Mouse (Mus musculus) embryonic facial prominence, embryonic 13.5 days (tissue): ENCODE results near the gene Atp8b5. TPM values are rescaled to one million over a fixed set of nuclear protein-coding genes. Genes with fewer than 3 reads are reported as not detected.

Experiments used
- ATAC-seq: fragments of 200-750 bp; cut with Nextera tagmentation; 2 replicates; pipeline ENCODE4 v1.8.0; 2017; ENCODE audit warnings: low read depth; ENCODE audit not compliant: insufficient number of reproducible peaks, insufficient read depth, low FRiP score, low TSS enrichment
- H3K27ac ChIP-seq: fragments of 300-500 bp; sonication (generic); 2 replicates; pipeline ENCODE4 v1.5.1; 2015; ENCODE audit warnings: moderate library complexity, mild to moderate bottlenecking, inconsistent platforms
- H3K27me3 ChIP-seq: fragments of 300-500 bp; sonication (generic); 2 replicates; pipeline ENCODE4 v1.6.1; 2015; ENCODE audit warnings: mild to moderate bottlenecking, inconsistent platforms
- H3K36me3 ChIP-seq: fragments of 300-500 bp; sonication (generic); 2 replicates; pipeline ENCODE4 v1.6.1; 2015; ENCODE audit warnings: mild to moderate bottlenecking, inconsistent platforms
- H3K4me1 ChIP-seq: fragments of 300-500 bp; sonication (generic); 2 replicates; pipeline ENCODE4 v1.6.1; 2015; ENCODE audit warnings: inconsistent platforms
- H3K4me2 ChIP-seq: fragments of 300-500 bp; sonication (generic); 2 replicates; pipeline ENCODE4 v1.6.1; 2015; ENCODE audit warnings: moderate library complexity, mild to moderate bottlenecking, inconsistent platforms
- H3K4me3 ChIP-seq: fragments of 300-500 bp; sonication (generic); 2 replicates; pipeline ENCODE4 v1.5.1; 2015; ENCODE audit warnings: mild to moderate bottlenecking, inconsistent platforms
- H3K9ac ChIP-seq: fragments of 300-500 bp; sonication (generic); 2 replicates; pipeline ENCODE4 v1.6.1; 2015; ENCODE audit warnings: mild to moderate bottlenecking, inconsistent platforms
- H3K9me3 ChIP-seq: fragments of 300-500 bp; sonication (generic); 2 replicates; pipeline ENCODE4 v1.6.1; 2016; ENCODE audit warnings: inconsistent platforms
- WGBS: fragments of 180-500 bp; shearing (Covaris S2); methylation state at CpG from one replicate; pipeline ENCODE4 v1.1.7; 2015; ENCODE audit warnings: mixed read lengths; 5-methylcytosine and 5-hydroxymethylcytosine counted together
- polyA plus RNA-seq: library from polyadenylated mRNA; unstranded; fragments of >200 nt; fragmentation: Nextera tagmentation; extraction: Ambion mirVana; gene quantifications from 2 replicates; pipeline ENCODE4 v1.2.1, GENCODE M21; 2015

Atp8b5 gene
- polyA plus RNA-seq, 1 experiment from 2014 or later: 0.41 TPM

- no peak overlapping the region for H3K4me3 ChIP-seq
- no peak overlapping the region for H3K27ac ChIP-seq
- H3K27me3 ChIP-seq: no peaks in the 10 kb centered on the region
- 100% methylated on average over 2 of the region's 2 CpGs for WGBS
- H3K4me1 ChIP-seq: peaks cover 19% of the 10 kb centered on the region
- no peak overlapping the region for H3K4me2 ChIP-seq
- H3K9ac ChIP-seq: no peak overlapping the region
- no peaks in the 10 kb centered on the region for H3K36me3 ChIP-seq
- ATAC-seq: no peak
- no peaks in the 10 kb centered on the region for H3K9me3 ChIP-seq
Measured at GRCm38 (mm10) chr4:43257040-43257439, 9.9 kb upstream of the Atp8b5 start.

GRCm38 (mm10) chr4:43258556-43258955, 8.4 kb upstream of the Atp8b5 start:
- Histone ChIP-seq H3K4me2 (no peak overlapping the region), H3K9ac (no peak overlapping the region), H3K27me3 (no peaks in the 10 kb centered on the region), H3K4me1 (peaks cover 19% of the 10 kb centered on the region), H3K27ac (no peak overlapping the region), H3K4me3 (no peak overlapping the region), H3K36me3 (no peaks in the 10 kb centered on the region), H3K9me3 (no peaks in the 10 kb centered on the region)
- ATAC-seq: no peak
- 85% methylated on average over 4 of the region's 4 CpGs for WGBS

- Histone ChIP-seq H3K4me1 (peaks cover 19% of the 10 kb centered on the region), H3K4me3 (no peak overlapping the region), H3K9me3 (no peaks in the 10 kb centered on the region), H3K9ac (no peak overlapping the region), H3K4me2 (no peak overlapping the region), H3K27me3 (no peaks in the 10 kb centered on the region), H3K27ac (no peak overlapping the region), H3K36me3 (no peaks in the 10 kb centered on the region; the same call in 1 of the 2 replicates)
- 33% methylated on average over 3 of the region's 3 CpGs for WGBS
- ATAC-seq: no peak
Measured at GRCm38 (mm10) chr4:43259435-43259834, 7.5 kb upstream of the Atp8b5 start.

- ATAC-seq: no peak
Measured at GRCm38 (mm10) chr4:43260096-43260495, 6.9 kb upstream of the Atp8b5 start.

GRCm38 (mm10) chr4:43262821-43263220, 4.1 kb upstream of the Atp8b5 start:
- H3K27me3 ChIP-seq: no peaks in the 10 kb centered on the region
- no peak for ATAC-seq
- H3K4me2 ChIP-seq: no peak overlapping the region
- no peaks in the 10 kb centered on the region for H3K9me3 ChIP-seq
- H3K4me1 ChIP-seq: peaks cover 19% of the 10 kb centered on the region
- H3K9ac ChIP-seq: no peak overlapping the region
- no peaks in the 10 kb centered on the region; the same call in 1 of the 2 replicates for H3K36me3 ChIP-seq
- WGBS: 89% methylated on average over 6 of the region's 6 CpGs
- H3K27ac ChIP-seq: no peak overlapping the region
- no peak overlapping the region for H3K4me3 ChIP-seq

More at GRCm38 (mm10) chr4:43260096-43260495, 6.9 kb upstream of the Atp8b5 start:
- H3K27me3 ChIP-seq: no peaks in the 10 kb centered on the region
- H3K4me2 ChIP-seq: no peak overlapping the region
- H3K4me3 ChIP-seq: no peak overlapping the region
- no peak overlapping the region for H3K9ac ChIP-seq
- no peak overlapping the region for H3K27ac ChIP-seq
- no peaks in the 10 kb centered on the region for H3K9me3 ChIP-seq
- peaks cover 19% of the 10 kb centered on the region for H3K4me1 ChIP-seq
- 52% methylated on average over 5 of the region's 5 CpGs for WGBS
- H3K36me3 ChIP-seq: no peaks in the 10 kb centered on the region; the same call in 1 of the 2 replicates

- no peaks in the 10 kb centered on the region for H3K27me3 ChIP-seq
Measured at GRCm38 (mm10) chr4:43266146-43266545, 813 bp upstream of the Atp8b5 start.

GRCm38 (mm10) chr4:43267323-43267658, 332 bp downstream of the Atp8b5 start:
- no peaks in the 10 kb centered on the region; the same call in 1 of the 2 replicates for H3K36me3 ChIP-seq
- peak overlapping the region; percentile 71 for H3K4me2 ChIP-seq
- H3K27me3 ChIP-seq: no peaks in the 10 kb centered on the region
- no peaks in the 10 kb centered on the region for H3K9me3 ChIP-seq
- H3K4me3 ChIP-seq: peak overlapping the region; percentile 43
- H3K27ac ChIP-seq: no peak overlapping the region
- no peak overlapping the region for H3K9ac ChIP-seq
- H3K4me1 ChIP-seq: no peaks in the 10 kb centered on the region
- ATAC-seq: no peak
- 13% methylated on average over 2 of the region's 2 CpGs for WGBS

More at GRCm38 (mm10) chr4:43266146-43266545, 813 bp upstream of the Atp8b5 start:
- Histone ChIP-seq H3K27ac (no peak overlapping the region), H3K4me3 (no peak overlapping the region), H3K9ac (no peak overlapping the region), H3K36me3 (no peaks in the 10 kb centered on the region; the same call in 1 of the 2 replicates), H3K9me3 (no peaks in the 10 kb centered on the region), H3K4me2 (no peak overlapping the region), H3K4me1 (no peaks in the 10 kb centered on the region)
- WGBS: 55% methylated on average over 2 of the region's 2 CpGs
- no peak for ATAC-seq

GRCm38 (mm10) chr4:43285476-43285875, 18.5 kb downstream of the Atp8b5 start:
- Histone ChIP-seq H3K9me3 (no peaks in the 10 kb centered on the region), H3K4me3 (no peak overlapping the region), H3K27ac (no peak overlapping the region), H3K9ac (no peak overlapping the region), H3K4me2 (no peak overlapping the region), H3K4me1 (peaks cover 5% of the 10 kb centered on the region; the same call in 1 of the 2 replicates), H3K36me3 (no peaks in the 10 kb centered on the region), H3K27me3 (no peaks in the 10 kb centered on the region)
- 92% methylated on average over 5 of the region's 5 CpGs for WGBS
- no peak for ATAC-seq

GRCm38 (mm10) chr4:43287305-43287704, 20.3 kb downstream of the Atp8b5 start:
- no peaks in the 10 kb centered on the region for H3K36me3 ChIP-seq
- no peaks in the 10 kb centered on the region for H3K9me3 ChIP-seq
- no peaks in the 10 kb centered on the region for H3K27me3 ChIP-seq
- no peak overlapping the region for H3K9ac ChIP-seq
- ATAC-seq: no peak
- no peak overlapping the region for H3K4me2 ChIP-seq
- peaks cover 5% of the 10 kb centered on the region; the same call in 1 of the 2 replicates for H3K4me1 ChIP-seq
- 57% methylated on average over 3 of the region's 3 CpGs for WGBS
- no peak overlapping the region for H3K4me3 ChIP-seq
- peak overlapping the region; percentile 52; the same call in 1 of the 2 replicates for H3K27ac ChIP-seq

GRCm38 (mm10) chr4:43294001-43294400, 27.0 kb downstream of the Atp8b5 start:
- H3K27ac ChIP-seq: no peak overlapping the region
- no peaks in the 10 kb centered on the region for H3K27me3 ChIP-seq
- no peaks in the 10 kb centered on the region for H3K36me3 ChIP-seq
- ATAC-seq: no peak
- no peak overlapping the region for H3K9ac ChIP-seq
- no peak overlapping the region for H3K4me2 ChIP-seq
- H3K4me1 ChIP-seq: peaks cover 12% of the 10 kb centered on the region
- H3K9me3 ChIP-seq: no peaks in the 10 kb centered on the region
- WGBS: 26% methylated on average over 6 of the region's 6 CpGs
- no peak overlapping the region for H3K4me3 ChIP-seq

- WGBS: 44% methylated on average over 11 of the region's 11 CpGs
Measured at GRCm38 (mm10) chr4:43309696-43310338, 42.9 kb downstream of the Atp8b5 start.

GRCm38 (mm10) chr4:43321536-43321935, 54.6 kb downstream of the Atp8b5 start:
- no peaks in the 10 kb centered on the region for H3K27me3 ChIP-seq
- H3K9ac ChIP-seq: no peak overlapping the region
- H3K4me1 ChIP-seq: no peaks in the 10 kb centered on the region
- H3K36me3 ChIP-seq: no peaks in the 10 kb centered on the region
- H3K4me3 ChIP-seq: no peak overlapping the region
- H3K4me2 ChIP-seq: no peak overlapping the region
- ATAC-seq: no peak
- no peak overlapping the region for H3K27ac ChIP-seq
- no peaks in the 10 kb centered on the region for H3K9me3 ChIP-seq
- WGBS: 79% methylated on average over 4 of the region's 4 CpGs

More at GRCm38 (mm10) chr4:43309696-43310338, 42.9 kb downstream of the Atp8b5 start:
- Histone ChIP-seq H3K27ac (no peak overlapping the region), H3K4me1 (no peaks in the 10 kb centered on the region), H3K4me2 (no peak overlapping the region), H3K36me3 (no peaks in the 10 kb centered on the region), H3K9me3 (no peaks in the 10 kb centered on the region), H3K4me3 (no peak overlapping the region), H3K9ac (no peak overlapping the region), H3K27me3 (no peaks in the 10 kb centered on the region)
- no peak for ATAC-seq
